Mouse (Mus musculus) monocyte, adult 2 months (primary cell): ENCODE data around the gene Tdpoz1.
"Not testable (repeated sequence)": the region's sequence is repeated elsewhere in the genome, so short reads cannot be mapped to it uniquely, and the experiment has no call there.

Source experiments
- DNase-seq, 2 experiments: peaks; one replicate each; pipeline ENCODE4 v3.0.0; 2022; ENCODE audit warnings: low spot score in 2 of 2, low read depth in 1 of 2

The Tdpoz1 gene

DNA sequence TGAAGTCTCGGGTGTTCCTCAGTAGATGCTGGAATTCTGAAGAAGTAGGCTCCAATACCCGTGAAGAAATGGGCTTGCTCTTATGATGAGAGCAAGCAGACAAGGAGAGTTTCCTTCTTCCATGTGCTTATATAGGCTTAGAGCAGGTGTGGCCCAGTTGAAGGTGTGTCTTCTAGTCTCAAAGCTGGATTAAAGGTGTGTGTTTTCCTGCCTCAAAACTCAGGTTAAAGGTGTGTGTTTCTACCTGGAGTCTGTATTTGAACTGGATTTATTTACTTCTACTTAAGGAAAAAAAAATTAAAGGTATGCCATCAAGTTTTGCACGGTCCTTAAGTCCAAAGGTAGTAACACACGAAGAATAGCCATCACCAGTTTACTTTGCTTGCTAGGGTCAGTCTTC lies at the start of gene Tdpoz1:
Tdpoz1 (minus strand) TSS at position 101 of the 400 bp plus-strand sequence.
- DNase-seq: not testable (repeated sequence)

DNA sequence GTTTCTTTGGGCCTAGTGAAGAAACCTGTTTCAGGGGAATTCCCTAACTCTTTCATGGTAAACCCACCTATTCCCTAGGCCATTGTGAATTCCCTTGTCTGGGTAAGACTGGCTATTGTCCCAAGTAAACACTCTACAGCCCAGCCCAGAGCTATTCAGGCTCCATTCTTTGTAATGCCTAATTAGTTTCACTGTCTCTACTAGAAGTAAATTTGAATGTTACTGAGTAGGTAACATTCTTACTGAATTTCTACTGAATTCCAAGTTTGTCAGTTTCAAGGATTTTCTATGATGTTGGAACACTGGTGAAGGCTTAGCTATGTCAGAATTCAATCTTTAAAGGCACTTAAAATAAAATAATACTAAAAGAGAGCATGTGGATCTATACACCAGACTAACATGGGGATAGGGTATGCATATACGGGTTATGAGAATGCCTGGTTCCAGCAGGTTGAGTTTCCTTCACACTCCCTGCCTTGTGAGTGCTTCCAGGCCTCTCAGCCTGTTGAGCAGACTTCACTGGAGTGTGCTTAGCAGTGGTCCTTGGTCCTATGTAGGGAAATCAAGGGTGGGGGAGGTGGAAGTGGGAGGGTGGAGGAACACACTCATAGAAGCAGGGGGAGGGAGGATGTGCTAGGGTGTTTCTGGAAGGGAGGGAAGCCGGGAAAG lies 33.0 kb upstream of the Tdpoz1 start:
- DNase-seq: not testable (repeated sequence)

DNA sequence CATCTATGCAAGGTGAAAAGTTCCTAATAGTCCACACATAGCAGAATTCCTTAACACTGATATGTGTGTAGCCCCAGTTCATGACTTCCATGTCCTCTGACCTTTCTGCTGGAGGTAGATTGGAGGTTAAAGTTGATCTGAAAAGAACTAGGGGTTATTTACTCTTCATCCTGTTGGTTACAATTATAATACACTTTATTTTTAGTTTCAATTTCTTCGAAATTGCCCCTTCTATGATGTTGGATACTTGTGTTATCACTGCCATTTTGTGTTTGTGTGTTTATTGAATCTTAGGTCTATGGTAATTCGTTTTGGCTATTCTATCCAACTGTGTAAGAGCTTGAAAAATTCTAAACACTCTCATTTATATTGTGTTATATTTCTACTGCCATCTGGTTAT lies 16.9 kb upstream of the Tdpoz1 start, which contains the start of gene Gm37596:
Gm37596 (minus strand) TSS at position 101 of the 400 bp plus-strand sequence.
- DNase-seq: not testable (repeated sequence)

DNA sequence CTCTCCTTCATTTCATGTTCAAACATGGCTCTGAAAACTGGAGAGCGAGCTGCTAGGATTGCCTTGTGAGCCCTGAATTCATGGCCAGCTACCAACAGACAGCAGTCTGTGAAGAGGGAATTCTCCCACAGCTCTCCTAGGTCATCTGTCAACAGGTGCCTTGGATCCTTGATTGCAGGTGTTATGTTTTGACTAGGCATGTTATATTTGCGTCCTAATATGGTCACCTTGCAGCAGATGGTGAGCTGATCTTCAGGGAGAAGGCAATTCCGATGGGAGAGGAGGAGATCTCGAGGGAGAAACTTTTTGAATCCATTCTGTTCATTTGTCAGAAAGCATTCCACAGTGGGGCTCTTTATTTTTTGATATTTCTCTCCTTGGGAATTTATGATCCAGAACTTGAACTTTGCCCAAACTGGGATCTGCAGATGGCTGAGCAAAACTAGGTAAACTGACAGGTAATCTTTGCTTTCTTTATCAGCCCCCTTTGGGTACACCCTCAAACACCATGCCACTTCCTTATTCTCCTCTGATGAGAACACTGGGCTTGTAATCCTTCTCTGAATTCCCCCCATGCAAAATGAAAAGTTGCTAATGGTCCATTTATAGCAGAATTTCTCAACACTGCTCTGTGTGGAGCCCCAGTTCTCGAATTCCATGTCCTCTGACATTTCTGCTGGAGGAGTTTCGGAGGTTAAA lies 5.2 kb downstream of the Tdpoz1 start:
- not testable (repeated sequence) for DNase-seq

DNA sequence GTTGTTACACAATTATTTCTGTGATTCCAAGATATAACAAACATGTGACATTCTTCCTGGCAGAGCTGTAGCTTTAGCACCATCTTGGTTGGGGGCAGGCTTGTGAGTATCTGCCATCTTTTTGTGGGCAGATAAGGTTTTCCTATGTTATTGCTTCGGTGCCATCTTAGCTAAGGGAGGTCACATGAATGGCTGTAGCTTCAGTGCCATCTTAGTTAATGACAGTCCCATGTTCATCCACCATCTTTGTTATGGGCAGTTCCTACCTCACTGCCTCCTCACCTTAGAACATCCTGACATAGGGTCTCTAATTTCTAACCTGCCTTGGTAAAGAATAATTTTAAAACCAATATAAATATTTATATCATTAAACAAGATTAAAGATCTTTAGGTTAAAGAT lies 21.9 kb downstream of the Tdpoz1 start:
- no peak for DNase-seq

DNA sequence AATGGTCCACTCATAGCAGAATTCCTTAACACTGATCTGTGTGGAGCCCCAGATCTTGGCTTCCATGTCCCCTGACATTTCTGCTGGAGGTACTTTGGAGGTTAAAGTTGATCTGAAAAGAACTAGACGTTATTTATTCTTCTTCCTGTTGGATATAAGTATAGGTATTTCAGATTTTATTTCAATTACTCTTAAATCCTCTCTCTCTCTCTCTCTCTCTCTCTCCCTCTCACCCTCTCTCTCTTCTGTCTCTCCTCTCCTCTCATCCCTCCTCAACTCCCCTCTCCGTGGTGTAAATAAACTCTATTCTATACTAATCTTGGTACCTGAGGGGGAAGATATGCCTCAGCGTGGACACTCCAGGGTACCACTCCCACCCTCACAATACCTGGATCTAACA lies 23.5 kb downstream of the Tdpoz1 start, which contains the start of gene Tdpoz2:
Tdpoz2 (minus strand) TSS at position 101 of the 400 bp plus-strand sequence.
- no peak for DNase-seq

DNA sequence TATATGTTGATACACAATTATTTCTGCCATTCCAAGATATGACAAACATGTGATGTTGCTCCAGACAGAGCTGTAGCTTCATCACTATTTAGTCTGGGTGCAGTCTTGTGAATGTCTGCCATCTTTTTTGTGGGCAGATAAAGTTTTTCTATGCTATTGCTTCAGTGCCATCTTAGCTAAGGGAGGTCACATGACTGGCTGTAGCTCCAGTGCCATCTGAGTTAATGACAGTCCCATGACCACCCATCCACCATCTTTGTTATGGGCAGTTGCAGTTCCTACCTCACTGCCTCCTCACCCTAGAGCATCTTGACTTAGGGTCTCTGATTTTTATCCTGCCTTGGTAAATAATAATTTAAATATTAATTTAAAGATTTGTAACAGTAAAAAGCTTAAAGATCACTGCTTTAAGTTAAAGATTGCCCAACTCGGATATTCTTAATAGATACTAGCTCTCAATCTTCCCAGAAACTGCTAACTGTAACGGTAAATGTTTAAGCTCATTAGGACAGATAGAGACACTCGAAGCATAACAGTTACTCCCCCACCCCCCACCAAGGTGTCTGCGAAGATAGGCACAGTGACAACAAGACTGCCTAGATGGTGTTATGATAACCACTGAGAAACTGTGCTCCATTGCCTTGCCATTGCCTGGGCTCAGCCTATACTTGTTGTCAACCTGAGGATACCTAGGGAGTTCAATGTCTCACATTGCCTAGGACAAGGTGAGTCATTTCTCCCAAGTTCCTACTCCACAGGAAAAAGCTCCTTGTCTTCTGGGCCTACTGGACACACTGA lies 45.0 kb downstream of the Tdpoz1 start:
- not testable (repeated sequence) for DNase-seq
